Mouse (Mus musculus) heart, embryonic 11.5 days (tissue): ENCODE data around the gene Ankrd65. TPM values are rescaled to one million over a fixed set of nuclear protein-coding genes. Genes with fewer than 3 reads are reported as not detected.
A peak's percentile ranks its signal among the peaks of the same experiment; 100 is the strongest.

ENCODE experiments used
- ATAC-seq: fragments of 200-750 bp; cut with Nextera tagmentation; replicated peaks from 2 replicates; pipeline ENCODE4 v1.8.0; 2017; ENCODE audit warnings: moderate library complexity; ENCODE audit not compliant: insufficient number of reproducible peaks, low FRiP score, low TSS enrichment
- H3K27ac ChIP-seq: fragments of 300-500 bp; sonication (generic); 2 replicates; pipeline ENCODE4 v1.5.1; 2014; ENCODE audit warnings: mild to moderate bottlenecking, low read depth, low read length
- H3K27me3 ChIP-seq: fragments of 300-500 bp; sonication (generic); 2 replicates; pipeline ENCODE4 v1.6.1; 2014; ENCODE audit warnings: mild to moderate bottlenecking, low read length, mixed read lengths; ENCODE audit not compliant: control insufficient read depth, insufficient read depth
- H3K36me3 ChIP-seq: fragments of 300-500 bp; sonication (generic); 2 replicates; pipeline ENCODE4 v1.6.1; 2014; ENCODE audit warnings: mild to moderate bottlenecking, low read length, moderate library complexity, mixed read lengths; ENCODE audit not compliant: control insufficient read depth, insufficient read depth
- H3K4me1 ChIP-seq: fragments of 300-500 bp; sonication (generic); 2 replicates; pipeline ENCODE4 v1.6.1; 2014; ENCODE audit warnings: low read length; ENCODE audit not compliant: control insufficient read depth, insufficient read depth
- H3K4me2 ChIP-seq: fragments of 300-500 bp; sonication (generic); 2 replicates; pipeline ENCODE4 v1.6.1; 2014; ENCODE audit warnings: mild to moderate bottlenecking, moderate library complexity
- H3K4me3 ChIP-seq: fragments of 300-500 bp; sonication (generic); 2 replicates; pipeline ENCODE4 v1.5.1; 2014; ENCODE audit warnings: low read depth, low read length
- H3K9ac ChIP-seq: fragments of 300-500 bp; sonication (generic); 2 replicates; pipeline ENCODE4 v1.6.1; 2014; ENCODE audit warnings: mild to moderate bottlenecking, low read depth, low read length, moderate library complexity
- H3K9me3 ChIP-seq: fragments of 300-500 bp; sonication (generic); replicated peaks from 2 replicates; pipeline ENCODE4 v1.6.1; 2016; ENCODE audit warnings: low read length; ENCODE audit not compliant: control insufficient read depth
- WGBS: fragments of 180-500 bp; shearing (Covaris S2); extraction: QIAGEN DNeasy Blood & Tissue Kit; methylation state at CpG from one replicate; pipeline ENCODE4 v1.1.7; 2014; ENCODE audit not compliant: insufficient replicate concordance; 5-methylcytosine and 5-hydroxymethylcytosine counted together
- polyA plus RNA-seq: library from polyadenylated mRNA; unstranded; fragments of >200 nt; fragmentation: Nextera tagmentation; extraction: Ambion mirVana; gene quantifications from 2 replicates; pipeline ENCODE4 v1.2.1, GENCODE M21; 2014

The Ankrd65 gene
- polyA plus RNA-seq, 1 experiment from 2014 or later: not detected

DNA sequence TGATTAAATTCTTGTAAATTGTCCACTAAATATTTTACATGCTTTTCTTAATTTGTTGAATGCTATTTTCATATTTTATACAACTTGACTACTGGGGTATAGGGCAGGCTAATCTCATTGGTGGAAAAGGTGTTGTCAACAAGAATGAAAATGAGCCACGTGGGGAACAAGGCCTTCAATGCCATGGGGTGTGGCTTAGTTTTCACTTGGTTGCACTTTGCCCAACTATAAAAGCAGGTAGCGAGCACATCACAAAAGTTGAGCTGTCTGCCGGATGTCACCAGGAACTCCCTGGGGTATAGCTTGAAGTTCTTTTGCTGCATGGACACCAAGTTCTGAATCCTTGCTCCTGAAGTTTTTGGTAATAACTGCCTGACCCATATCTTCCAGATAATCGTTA, 27.3 kb downstream of the Ankrd65 start:
- Histone ChIP-seq H3K4me1 (peaks cover 6% of the 10 kb centered on the region), H3K4me3 (no peak overlapping the region), H3K36me3 (peaks cover 59% of the 10 kb centered on the region), H3K9me3 (no peaks in the 10 kb centered on the region), H3K27ac (no peak overlapping the region), H3K27me3 (no peaks in the 10 kb centered on the region), H3K9ac (no peak overlapping the region), H3K4me2 (no peak overlapping the region)
- ATAC-seq: no peak
- WGBS: 87% methylated on average over 4 of the region's 4 CpGs

DNA sequence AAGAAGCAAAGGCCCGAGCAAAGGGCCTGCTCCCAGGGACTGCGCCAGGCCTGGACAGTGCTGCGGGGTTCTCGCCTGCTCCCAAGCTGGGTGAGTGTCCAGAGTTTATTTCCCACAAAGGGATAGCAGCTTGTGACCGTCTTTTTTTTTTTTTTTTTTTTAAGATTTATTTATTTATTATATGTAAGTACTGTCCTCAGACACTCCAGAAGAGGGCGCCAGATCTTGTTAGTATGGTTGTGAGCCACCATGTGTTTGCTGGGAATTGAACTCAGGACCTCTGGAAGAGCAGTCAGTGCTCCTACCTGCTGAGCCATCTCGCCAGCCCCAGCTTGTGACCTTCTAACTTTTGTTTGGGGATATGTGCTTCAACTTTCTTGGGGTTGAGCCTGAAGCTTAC, 30.8 kb downstream of the Ankrd65 start:
- Histone ChIP-seq H3K27ac (no peak overlapping the region), H3K9me3 (no peaks in the 10 kb centered on the region), H3K9ac (no peak overlapping the region), H3K36me3 (peaks cover 62% of the 10 kb centered on the region), H3K4me3 (no peak overlapping the region), H3K27me3 (no peaks in the 10 kb centered on the region), H3K4me1 (no peaks in the 10 kb centered on the region), H3K4me2 (no peak overlapping the region)
- WGBS: 83% methylated on average over 7 of the region's 7 CpGs
- no peak for ATAC-seq

DNA sequence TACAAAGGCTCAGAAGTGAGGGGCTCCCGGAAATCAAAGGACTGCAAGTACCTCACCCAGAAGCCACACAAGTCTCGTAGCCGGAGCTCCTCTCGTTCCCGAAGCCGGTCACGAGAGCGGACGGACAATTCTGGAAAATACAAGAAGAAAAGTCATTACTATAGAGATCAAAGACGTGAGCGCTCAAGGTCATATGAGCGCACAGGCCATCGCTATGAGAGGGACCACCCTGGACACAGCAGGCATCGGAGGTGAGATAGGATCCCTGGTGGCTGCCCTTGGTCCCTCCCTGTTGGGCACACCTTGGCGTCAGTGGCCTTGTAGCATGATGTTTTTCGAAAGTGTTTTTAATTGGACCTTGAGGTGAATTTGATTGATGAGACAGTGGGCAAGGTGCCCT, 33.2 kb downstream of the Ankrd65 start:
- Histone ChIP-seq H3K4me3 (no peak overlapping the region), H3K27ac (no peak overlapping the region), H3K27me3 (no peaks in the 10 kb centered on the region), H3K36me3 (peaks cover 52% of the 10 kb centered on the region), H3K9me3 (no peaks in the 10 kb centered on the region), H3K4me2 (no peak overlapping the region), H3K9ac (no peak overlapping the region), H3K4me1 (no peaks in the 10 kb centered on the region)
- no peak for ATAC-seq
- 94% methylated on average over 16 of the region's 16 CpGs for WGBS

DNA sequence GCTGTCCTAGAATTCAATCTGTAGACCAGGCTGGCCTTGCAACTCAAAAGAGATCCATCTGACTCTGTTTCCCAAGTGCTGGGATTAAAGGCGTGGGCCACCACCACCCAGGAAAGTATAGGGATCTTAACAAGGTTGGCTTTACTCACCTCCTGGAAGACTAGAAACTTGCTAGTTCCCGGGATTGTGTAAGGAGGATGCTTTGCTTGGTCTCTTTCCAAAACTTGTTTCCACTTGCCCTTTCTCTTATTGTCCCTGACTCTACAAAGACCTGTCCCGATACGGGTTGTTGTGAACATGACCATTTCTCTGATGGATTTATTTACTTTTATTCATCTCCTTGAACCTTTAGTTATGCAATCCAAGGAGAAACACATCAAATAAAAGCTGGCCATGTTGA, 39.6 kb downstream of the Ankrd65 start:
- Histone ChIP-seq H3K36me3 (peaks cover 11% of the 10 kb centered on the region), H3K27ac (no peak overlapping the region), H3K4me2 (no peak overlapping the region), H3K4me3 (no peak overlapping the region), H3K4me1 (peaks cover 10% of the 10 kb centered on the region), H3K9me3 (no peaks in the 10 kb centered on the region), H3K27me3 (no peaks in the 10 kb centered on the region), H3K9ac (no peak overlapping the region)
- ATAC-seq: no peak
- WGBS: 87% methylated on average over 4 of the region's 4 CpGs

- Histone ChIP-seq H3K9ac (no peak overlapping the region), H3K4me1 (peaks cover 10% of the 10 kb centered on the region), H3K27ac (no peak overlapping the region), H3K4me2 (peak overlapping the region; percentile 96), H3K27me3 (no peaks in the 10 kb centered on the region), H3K9me3 (no peaks in the 10 kb centered on the region), H3K36me3 (peaks cover 8% of the 10 kb centered on the region), H3K4me3 (peak overlapping the region; percentile 93)
- WGBS: 56% methylated on average over 8 of the region's 8 CpGs
- no peak for ATAC-seq
Measured at GRCm38 (mm10) chr4:155830596-155830995, 40.4 kb downstream of the Ankrd65 start.

GRCm38 (mm10) chr4:155831205-155831766, 41.0 kb downstream of the Ankrd65 start, which contains the start of gene Aurkaip1:
Gene Aurkaip1, plus strand, starts transcription at chr4:155831272.
- Histone ChIP-seq H3K9me3 (no peaks in the 10 kb centered on the region), H3K4me2 (peak within 1 kb of the TSS; percentile 96), H3K4me1 (peaks cover 10% of the 10 kb centered on the region), H3K9ac (peak within 1 kb of the TSS; percentile 84), H3K36me3 (peaks cover 8% of the 10 kb centered on the region), H3K27ac (peak within 1 kb of the TSS; percentile 92), H3K27me3 (no peaks in the 10 kb centered on the region), H3K4me3 (peak within 1 kb of the TSS; percentile 93)
- peak; percentile 90 for ATAC-seq
- under 1% methylated on average over 49 of the region's 49 CpGs for WGBS

GRCm38 (mm10) chr4:155831831-155832230, 41.6 kb downstream of the Ankrd65 start:
- peak overlapping the region; percentile 84 for H3K9ac ChIP-seq
- peak overlapping the region; percentile 93 for H3K4me3 ChIP-seq
- H3K9me3 ChIP-seq: no peaks in the 10 kb centered on the region
- H3K27ac ChIP-seq: peak overlapping the region; percentile 92
- peak overlapping the region; percentile 96 for H3K4me2 ChIP-seq
- ATAC-seq: peak; percentile 2; the same call in 1 of the 2 replicates
- WGBS: under 1% methylated on average over 25 of the region's 25 CpGs
- no peaks in the 10 kb centered on the region for H3K27me3 ChIP-seq
- H3K36me3 ChIP-seq: peaks cover 8% of the 10 kb centered on the region; the same call in 1 of the 2 replicates
- peaks cover 10% of the 10 kb centered on the region for H3K4me1 ChIP-seq

DNA sequence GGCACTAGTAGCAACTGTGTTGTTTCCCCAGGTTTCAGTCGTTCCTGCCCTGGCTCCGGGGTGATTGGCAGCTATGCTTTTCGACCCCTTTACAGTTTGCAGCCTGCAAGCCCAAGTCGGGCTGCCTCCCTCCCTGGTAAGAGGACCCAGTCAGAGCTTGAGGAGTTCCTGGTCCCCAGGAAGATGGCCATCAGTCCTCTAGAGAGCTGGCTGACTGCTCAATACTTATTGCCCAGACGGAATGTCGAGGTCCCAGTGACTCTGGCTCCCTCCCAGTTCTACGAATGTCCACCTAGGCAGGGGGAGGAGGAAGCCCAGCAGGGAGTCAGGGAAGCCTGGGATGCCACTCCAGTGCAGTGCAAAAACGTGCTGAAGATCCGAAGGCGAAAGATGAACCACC, 42.1 kb downstream of the Ankrd65 start:
- peaks cover 8% of the 10 kb centered on the region; the same call in 1 of the 2 replicates for H3K36me3 ChIP-seq
- H3K9me3 ChIP-seq: no peaks in the 10 kb centered on the region
- no peak for ATAC-seq
- H3K4me1 ChIP-seq: peaks cover 10% of the 10 kb centered on the region
- H3K27me3 ChIP-seq: no peaks in the 10 kb centered on the region
- H3K9ac ChIP-seq: peak overlapping the region; percentile 84
- peak overlapping the region; percentile 93 for H3K4me3 ChIP-seq
- no peak overlapping the region for H3K27ac ChIP-seq
- WGBS: 51% methylated on average over 10 of the region's 10 CpGs
- peak overlapping the region; percentile 96 for H3K4me2 ChIP-seq

GRCm38 (mm10) chr4:155833234-155833633, 43.0 kb downstream of the Ankrd65 start:
- no peaks in the 10 kb centered on the region for H3K27me3 ChIP-seq
- H3K4me2 ChIP-seq: no peak overlapping the region
- H3K4me1 ChIP-seq: peaks cover 18% of the 10 kb centered on the region
- no peak overlapping the region for H3K27ac ChIP-seq
- H3K9ac ChIP-seq: no peak overlapping the region
- no peaks in the 10 kb centered on the region for H3K9me3 ChIP-seq
- H3K4me3 ChIP-seq: no peak overlapping the region
- H3K36me3 ChIP-seq: peaks cover 4% of the 10 kb centered on the region; the same call in 1 of the 2 replicates
- no peak for ATAC-seq
- WGBS: 84% methylated on average over 4 of the region's 4 CpGs
